Mouse (Mus musculus): ENCODE measurements around the gene Gm42791.

- TF ChIP-seq CTCF (IDR thresholded peaks at IDR 0.05; ENCODE audit: insufficient read depth, low read length), result no peak
- TF ChIP-seq POLR2A (IDR thresholded peaks at IDR 0.05; ENCODE audit: borderline replicate concordance, extremely low read depth, low read depth, low read length), result no peak
These were observed 10.9 kb upstream of the Gm42791 start for GRCm38 (mm10) chr5:149005701-149006361.

Data from lung, adult 2 months (tissue).